Mouse (Mus musculus) spleen, postnatal 14 days (tissue): Measurements from ENCODE around the gene Prn.
A peak's percentile ranks its signal among the peaks of the same experiment; 100 is the strongest.

ENCODE experiments used
- DNase-seq, 2 experiments: peaks; one replicate each; pipeline ENCODE4 v3.0.0; 2021 to 2022; ENCODE audit warnings: low spot score in 2 of 2

Prn gene

GRCm38 (mm10) chr2:131948916-131949639 lies 39.3 kb downstream of the Prn start:
- no peak for DNase-seq

- DNase-seq: peak in 1 of 2 experiments; percentile 36
Observed at GRCm38 (mm10) chr2:131949767-131950597, 40.2 kb downstream of the Prn start.

GRCm38 (mm10) chr2:131950598-131951095 lies 40.9 kb downstream of the Prn start, which contains the start of gene Prnd:
Prnd (plus strand) TSS chr2:131950861.
- no peak for DNase-seq

DNA sequence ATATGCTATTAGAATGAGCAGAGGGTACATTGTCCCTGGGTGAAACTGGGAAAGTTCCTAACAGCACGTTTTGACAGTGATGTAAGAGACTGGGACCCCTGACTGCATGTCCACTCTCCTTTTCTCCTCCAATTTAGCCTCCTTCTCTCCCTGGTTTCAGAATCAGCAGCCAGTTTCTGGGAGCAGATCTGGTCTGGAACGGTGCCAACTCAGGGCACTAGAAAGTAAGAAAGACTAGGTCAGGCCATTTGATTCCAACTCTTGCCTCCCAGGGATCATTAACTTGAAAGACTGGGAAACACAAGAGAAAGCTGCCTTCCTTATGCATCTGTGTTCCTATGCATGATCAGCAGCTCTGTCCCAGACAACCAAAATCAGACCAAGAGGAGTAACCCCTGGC lies 42.7 kb downstream of the Prn start:
- DNase-seq: no peak

GRCm38 (mm10) chr2:131952961-131953538 lies 43.3 kb downstream of the Prn start:
- DNase-seq: no peak

GRCm38 (mm10) chr2:131953711-131954110 lies 44.0 kb downstream of the Prn start:
- no peak for DNase-seq

DNA sequence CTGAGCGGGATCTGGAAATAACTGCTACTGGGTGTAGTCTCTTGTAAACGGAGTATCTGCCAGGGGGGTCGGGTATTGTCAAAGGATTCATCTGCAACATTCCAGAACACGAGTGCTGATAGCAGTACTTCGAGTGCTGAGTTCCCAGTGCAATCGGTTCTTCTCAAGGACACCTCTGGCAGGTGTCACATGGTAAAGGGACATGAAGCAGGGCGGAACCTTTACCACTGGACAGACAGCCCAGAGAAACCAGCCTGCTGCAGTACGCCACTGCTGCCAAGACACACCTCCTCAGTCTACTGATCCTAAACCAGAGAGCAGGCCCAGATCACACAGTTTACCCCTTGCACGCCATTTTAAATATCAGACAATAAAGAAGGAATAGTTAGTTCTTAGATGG lies 45.1 kb downstream of the Prn start:
- no peak for DNase-seq

- no peak for DNase-seq
Observed at GRCm38 (mm10) chr2:131955264-131955663, 45.5 kb downstream of the Prn start.

DNA sequence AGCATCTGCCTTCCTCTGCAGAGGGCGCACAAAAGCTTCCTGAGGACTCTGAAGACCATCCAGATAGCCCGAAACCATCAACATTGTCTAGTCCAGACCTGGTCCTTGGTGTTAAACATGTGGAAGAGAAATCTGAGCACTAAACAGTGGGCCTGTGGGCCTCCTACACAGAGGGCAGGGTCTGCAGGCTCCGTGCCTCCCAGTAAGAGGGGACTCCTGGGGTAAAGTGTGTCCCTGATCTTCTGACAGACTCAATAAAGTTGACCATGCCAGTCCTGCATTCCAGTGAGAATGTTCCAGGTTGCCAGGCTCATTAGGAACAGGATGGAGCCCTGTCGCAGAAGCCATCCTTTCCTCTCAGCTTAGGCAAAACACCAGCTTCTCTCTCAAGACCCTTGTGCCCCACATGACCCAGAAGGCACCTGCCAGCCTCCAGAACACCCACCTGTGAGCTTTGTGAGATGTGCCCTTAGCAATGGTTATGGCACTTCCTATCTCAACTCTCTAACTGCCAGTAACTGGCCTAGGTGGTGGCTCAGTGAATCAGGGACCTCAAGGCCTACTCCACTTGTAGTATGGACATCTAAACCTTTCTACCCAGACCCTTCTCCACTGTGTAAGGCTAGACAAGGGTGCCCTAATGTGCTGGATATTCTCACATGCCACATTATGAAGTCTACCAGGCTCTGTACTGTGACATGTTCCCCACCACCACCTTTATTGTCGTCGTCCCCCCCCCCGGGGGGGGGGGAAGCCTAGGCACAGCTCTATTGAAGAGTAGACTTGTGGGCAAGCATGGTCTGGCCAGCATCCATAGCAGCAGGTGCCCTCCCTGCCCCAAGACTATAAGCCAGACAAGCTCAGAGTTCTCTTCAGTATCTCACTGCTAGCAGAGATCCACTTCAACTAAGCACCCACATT lies 46.8 kb downstream of the Prn start:
- no peak for DNase-seq

DNA sequence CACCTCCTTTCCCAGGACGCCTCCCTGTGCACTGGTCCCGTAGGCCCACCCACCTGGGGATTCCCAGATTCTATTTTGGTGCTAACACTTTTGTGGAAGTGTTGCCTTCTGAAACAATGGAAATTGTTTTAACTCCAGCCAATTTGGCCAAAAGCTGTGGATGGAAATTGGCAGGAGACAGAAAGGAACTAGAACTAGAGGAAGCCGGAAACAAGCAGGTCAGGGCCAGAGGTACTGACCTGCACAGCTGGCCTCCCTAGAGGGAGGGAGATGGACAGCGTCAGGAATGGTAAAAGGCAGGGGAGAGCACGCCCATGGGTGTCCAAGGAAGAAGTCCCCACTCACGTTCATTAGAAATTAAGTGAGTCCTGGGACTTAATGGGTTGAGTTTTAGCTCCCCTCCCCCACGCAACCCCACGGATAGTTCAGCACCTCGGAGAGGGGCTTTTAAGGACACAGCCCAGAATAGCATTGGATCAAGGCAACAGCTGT lies 48.0 kb downstream of the Prn start:
- DNase-seq: no peak

- no peak for DNase-seq
Observed at GRCm38 (mm10) chr2:131961671-131962070, 51.9 kb downstream of the Prn start.

DNA sequence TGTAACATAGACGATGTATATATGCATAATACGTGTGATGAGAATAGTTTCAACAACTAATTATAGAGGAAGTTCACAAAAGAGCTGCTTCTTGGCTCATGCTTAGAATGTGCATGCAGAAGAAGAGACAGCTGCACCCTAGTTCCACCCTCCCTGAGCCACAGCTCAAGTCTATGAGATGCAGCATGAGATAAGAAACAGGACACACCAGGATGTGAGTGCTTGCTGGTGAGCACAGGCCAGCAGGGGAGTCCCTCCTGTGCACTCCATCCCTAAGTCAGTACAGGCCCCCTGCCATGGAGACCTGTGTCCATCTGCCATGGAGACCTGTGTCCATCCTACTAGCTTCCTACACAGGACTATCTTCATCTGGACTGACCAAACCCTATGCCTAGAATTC lies 60.8 kb downstream of the Prn start:
- DNase-seq: no peak

GRCm38 (mm10) chr2:131971098-131971497 lies 61.3 kb downstream of the Prn start:
- DNase-seq: no peak

- DNase-seq: no peak
Observed at GRCm38 (mm10) chr2:131976663-131977062, 66.9 kb downstream of the Prn start.

GRCm38 (mm10) chr2:131980866-131981265 lies 71.1 kb downstream of the Prn start:
- no peak for DNase-seq

- peak in 1 of 2 experiments; percentile 53 for DNase-seq
Observed at GRCm38 (mm10) chr2:131982546-131983196, 72.9 kb downstream of the Prn start.

DNA sequence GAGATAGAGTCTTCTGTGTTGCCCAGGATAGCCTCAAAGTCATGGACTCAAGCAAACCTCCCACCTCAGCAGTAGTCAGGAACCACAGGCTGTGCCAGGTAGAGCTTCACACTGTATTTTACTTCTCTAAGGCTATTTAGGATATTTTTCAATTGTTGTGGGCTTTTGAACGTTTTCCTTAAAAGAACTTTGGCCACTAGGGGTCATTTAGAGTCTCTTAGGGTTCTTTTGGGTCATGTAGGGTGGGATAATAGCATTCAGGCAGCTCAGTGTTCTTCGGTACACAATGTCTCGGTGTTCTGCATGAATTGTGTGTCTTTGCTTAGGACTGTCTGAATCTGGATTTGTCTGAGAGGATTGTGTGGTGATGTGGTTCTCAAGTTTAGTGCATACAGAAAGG lies 78.2 kb downstream of the Prn start:
- DNase-seq: no peak

DNA sequence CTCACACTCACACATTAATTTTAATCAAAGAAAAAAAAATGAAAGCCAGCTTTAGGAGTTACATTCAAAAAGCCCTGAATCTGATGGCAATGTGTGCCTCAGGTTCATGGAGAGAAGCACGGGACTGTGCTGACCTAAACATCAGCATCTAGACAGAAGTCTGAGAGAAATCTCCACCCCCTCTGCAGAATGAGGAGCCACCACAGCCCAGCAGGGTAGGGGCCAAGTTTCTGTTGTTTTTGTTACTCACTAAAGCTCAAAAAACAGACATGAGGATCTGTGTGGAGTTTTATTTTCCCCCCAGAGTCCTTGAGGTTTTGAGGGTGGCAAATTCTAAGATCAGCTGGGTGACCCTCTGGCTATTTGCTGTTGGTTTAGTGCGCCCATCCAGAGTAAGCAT lies 78.8 kb downstream of the Prn start:
- no peak for DNase-seq

- no peak for DNase-seq
Observed at GRCm38 (mm10) chr2:131992487-131992886, 82.7 kb downstream of the Prn start.

DNA sequence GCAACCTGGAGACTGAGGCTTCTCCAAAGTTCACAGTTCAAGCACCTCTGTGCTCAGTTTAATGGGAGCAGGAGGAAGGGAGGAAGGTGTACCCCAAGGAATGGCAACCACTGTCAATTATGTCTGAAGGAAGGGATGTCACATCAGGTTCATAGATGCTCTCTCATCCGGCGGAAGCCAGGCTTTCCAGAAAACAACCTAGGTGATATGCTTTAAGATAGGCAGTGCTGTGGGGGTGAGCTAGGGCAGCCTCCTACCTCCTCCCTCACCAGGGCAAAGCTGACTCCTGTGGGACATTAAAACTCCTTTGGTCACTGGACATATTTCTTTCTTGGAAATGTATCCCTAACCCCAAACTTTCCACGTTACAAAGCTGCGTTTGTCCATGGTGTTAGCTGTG lies 83.4 kb downstream of the Prn start:
- no peak for DNase-seq
